ENCODE assay signal across 8 mouse cellular contexts in the genomic region with DNA sequence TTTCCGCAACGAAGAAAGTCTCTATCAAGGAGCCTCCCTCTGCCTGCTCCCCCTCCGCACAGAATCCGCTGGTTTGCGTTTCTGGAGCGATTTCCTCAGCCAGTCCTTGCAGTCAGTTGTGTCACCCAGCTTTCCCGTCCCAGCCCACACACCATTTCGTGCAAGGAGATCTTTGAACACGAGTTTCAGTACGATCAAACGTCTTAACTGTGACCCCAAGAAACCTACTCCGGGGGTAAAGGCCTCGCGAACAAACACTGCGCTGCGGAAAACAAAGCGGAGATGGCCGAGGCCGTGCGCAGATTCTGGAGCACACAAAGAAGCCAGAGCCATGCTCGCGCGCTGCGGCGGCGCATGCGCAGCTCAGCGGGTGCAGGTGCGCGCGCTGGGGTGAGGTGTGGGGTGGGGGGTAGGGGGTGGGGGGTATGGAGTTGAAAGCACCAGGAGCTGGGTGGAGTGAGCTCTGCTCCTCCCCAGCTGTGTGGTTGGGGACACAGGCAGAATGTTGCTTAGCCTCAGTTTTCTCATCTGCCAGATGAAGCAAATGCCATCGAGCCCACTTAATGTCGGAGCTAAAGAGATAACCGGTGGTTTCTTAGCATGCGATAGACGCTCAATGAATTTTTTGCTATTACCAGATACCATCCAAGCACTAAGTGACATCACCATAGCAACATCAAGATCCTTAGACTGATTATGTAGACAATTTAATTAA. TPM values are rescaled to one million over a fixed set of nuclear protein-coding genes. Genes with fewer than 3 reads are reported as not detected.
DNase-seq lines count a peak whose midpoint lies in the region; ATAC-seq lines count a peak whose summit lies in the region.

No protein-coding gene starts in this region.

- H3K36me3 ChIP-seq in hindbrain, embryonic 14.5 days (replicated peaks; ENCODE audit: control insufficient read depth, insufficient read depth), result no peaks in the 10 kb centered on the region

- DNase-seq in T-cell, adult 2 months (ENCODE audit: low spot score), result peak; percentile 42
- DNase-seq in cerebellum, adult 18-20 months, result peak; percentile 62 to 79
- peak; percentile 84 for DNase-seq in forelimb bud, embryonic 11.5 days (ENCODE audit: low read depth, low spot score)
- DNase-seq in hindbrain, embryonic 14.5 days (ENCODE audit: low spot score), result peak; percentile 84
- peak; percentile 55 to 61 for DNase-seq in layer of hippocampus, postnatal 36 days
- peak; percentile 32 for DNase-seq in lung, postnatal 36 days
- DNase-seq in right cerebral cortex, postnatal 14 days, result peak; percentile 55
- no peak for DNase-seq in spleen, postnatal 14 days (ENCODE audit: low spot score in 2 of 2)

- no peaks in the 10 kb centered on the region for H3K27me3 ChIP-seq in hindbrain, embryonic 14.5 days (ENCODE audit: control insufficient read depth, insufficient read depth, low read length)

- H3K4me1 ChIP-seq in hindbrain, embryonic 14.5 days (replicated peaks; ENCODE audit: control insufficient read depth, insufficient read depth, low read length), result 0 out of 2 replicates have a peak, but pooled peaks cover 3% of the 10 kb centered on the region

- H3K27ac ChIP-seq in hindbrain, embryonic 14.5 days, result peak overlapping the region; percentile 99

- peak overlapping the region; percentile 34 for H3K4me3 ChIP-seq in hindbrain, embryonic 14.5 days (replicated peaks; ENCODE audit: low read length)

- peak; percentile 82 for ATAC-seq in hindbrain, embryonic 14.5 days (ENCODE audit: low FRiP score)

- H3K9me3 ChIP-seq in hindbrain, embryonic 14.5 days (ENCODE audit: control insufficient read depth, low read length), result no peaks in the 10 kb centered on the region

- 3% methylated on average over 36 of the region's 36 CpGs for WGBS in hindbrain, embryonic 14.5 days

- peak overlapping the region; percentile 60 for H3K4me2 ChIP-seq in hindbrain, embryonic 14.5 days (replicated peaks)

- peak overlapping the region; percentile 81 for H3K9ac ChIP-seq in hindbrain, embryonic 14.5 days

RNA-seq across cellular contexts. Expression of a gene that starts 52.8 kb away (rescaled TPM):
- polyA plus RNA-seq in hindbrain, embryonic 14.5 days (2014; fragmentation: Nextera tagmentation; extraction: Ambion mirVana), result 6.0 and 9.6 TPM in 2 replicates
- total RNA-seq in layer of hippocampus, postnatal 36 days (2021), result 1 to 10 TPM; 2.0 TPM

Comparison
In these comparisons a context has a peak if more than half of its experiments do, and no peak if none do; other contexts are left out.
1. DNase-seq: peak in T-cell, adult 2 months (single experiment), cerebellum, adult 18-20 months (2 of 2), forelimb bud, embryonic 11.5 days (single experiment), hindbrain, embryonic 14.5 days (single experiment), layer of hippocampus, postnatal 36 days (2 of 2), lung, postnatal 36 days (single experiment) and right cerebral cortex, postnatal 14 days (single experiment); none in spleen, postnatal 14 days (0 of 2).